Mouse (Mus musculus) thymus, adult 2 months (tissue): ENCODE measurements at regions not wholly inside any gene's neighbourhood (a gene's known extent, or its start where the extent isn't known, plus 50 kb on each side); places are given as distances from the start of the nearest gene placed in this dataset.

Source experiments
- CTCF ChIP-seq: fragments of 200-500 bp; IDR thresholded peaks from 2 replicates; pipeline ENCODE4 v1.5.1; 2012; ENCODE audit warnings: mild to moderate bottlenecking, control low read depth, low read length, moderate library complexity, borderline replicate concordance; ENCODE audit not compliant: control insufficient read depth, poor library complexity, insufficient read depth; ENCODE audit errors: extremely low read depth
- POLR2A ChIP-seq: fragments of 200-500 bp; IDR thresholded peaks from 2 replicates; pipeline ENCODE4 v1.6.1; 2012; ENCODE audit warnings: mild to moderate bottlenecking, low read length, control low read depth, moderate library complexity; ENCODE audit not compliant: control insufficient read depth, poor library complexity, insufficient read depth; ENCODE audit errors: extremely low read depth

DNA sequence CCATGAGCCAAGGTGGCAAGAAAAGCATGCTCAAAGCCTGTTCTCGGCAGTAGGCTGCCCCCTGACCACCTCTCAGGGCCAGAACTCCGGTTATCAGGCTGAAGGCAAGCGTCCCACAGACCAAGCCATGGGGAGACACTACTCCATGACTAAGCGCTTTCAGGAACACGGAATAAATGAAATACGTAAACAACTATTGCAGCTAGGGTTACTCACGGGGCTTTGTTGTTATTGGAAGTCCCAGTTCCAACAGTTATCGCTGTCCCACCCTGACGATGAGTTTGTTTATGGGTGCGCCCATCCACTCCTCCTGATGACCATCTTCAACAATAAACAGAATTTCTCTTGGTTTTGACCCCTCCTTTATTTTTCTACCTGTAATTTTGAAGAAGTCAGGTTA lies 88.0 kb upstream of the Ngf start:
- TF ChIP-seq CTCF (no peak), POLR2A (no peak)
